Mouse (Mus musculus): ENCODE data around the gene Car5a. TPM values are rescaled to one million over a fixed set of nuclear protein-coding genes. Genes with fewer than 3 reads are reported as not detected.

The Car5a gene
- polyA plus RNA-seq, 1 experiment: not detected

- H3K79me3 ChIP-seq (ENCODE audit: low read depth): no peaks in the 10 kb centered on the region
- H3K27me3 ChIP-seq (ENCODE audit: control insufficient read depth, insufficient read depth, insufficient read length): no peaks in the 10 kb centered on the region
- TF ChIP-seq CTCF (IDR thresholded peaks at IDR 0.05; ENCODE audit: control insufficient read depth, insufficient read depth, insufficient read length): no peak
- TF ChIP-seq USF1 (IDR thresholded peaks at IDR 0.05; ENCODE audit: low read depth): no peak
Observed at GRCm38 (mm10) chr8:121924681-121925080, 20.0 kb downstream of the Car5a start.

GRCm38 (mm10) chr8:121922101-121922500 is 22.6 kb downstream of the Car5a start:
- Histone ChIP-seq H3K36me3 (ENCODE audit: control insufficient read depth, insufficient read depth) (no peaks in the 10 kb centered on the region), H3K79me2 (ENCODE audit: control insufficient read depth, insufficient read depth) (no peaks in the 10 kb centered on the region), H3K79me3 (ENCODE audit: low read depth) (no peaks in the 10 kb centered on the region), H3K4me3 (ENCODE audit: insufficient read depth, poor library complexity, severe bottlenecking) (no peak overlapping the region), H3K27me3 (ENCODE audit: control insufficient read depth, insufficient read depth, insufficient read length) (peaks cover 5% of the 10 kb centered on the region), H3ac (ENCODE audit: control insufficient read depth, insufficient read length, low read depth) (no peak overlapping the region)
- TF ChIP-seq FOSL1 (IDR thresholded peaks at IDR 0.05; ENCODE audit: insufficient read depth, low read length, poor library complexity, severe bottlenecking): no peak
- no peak for TF ChIP-seq USF1 (IDR thresholded peaks at IDR 0.05; ENCODE audit: low read depth)
- TF ChIP-seq CTCF (IDR thresholded peaks at IDR 0.05; ENCODE audit: control insufficient read depth, insufficient read depth, insufficient read length): no peak
- TF ChIP-seq CEBPB (IDR thresholded peaks at IDR 0.05; ENCODE audit: low read depth): no peak

More at GRCm38 (mm10) chr8:121924681-121925080, 20.0 kb downstream of the Car5a start:
- H3ac ChIP-seq (ENCODE audit: control insufficient read depth, insufficient read length, low read depth): no peak overlapping the region
- no peaks in the 10 kb centered on the region for H3K79me2 ChIP-seq (ENCODE audit: control insufficient read depth, insufficient read depth)
- no peaks in the 10 kb centered on the region for H3K36me3 ChIP-seq (ENCODE audit: control insufficient read depth, insufficient read depth)
- H3K4me3 ChIP-seq (ENCODE audit: insufficient read depth, poor library complexity, severe bottlenecking): no peak overlapping the region

DNA sequence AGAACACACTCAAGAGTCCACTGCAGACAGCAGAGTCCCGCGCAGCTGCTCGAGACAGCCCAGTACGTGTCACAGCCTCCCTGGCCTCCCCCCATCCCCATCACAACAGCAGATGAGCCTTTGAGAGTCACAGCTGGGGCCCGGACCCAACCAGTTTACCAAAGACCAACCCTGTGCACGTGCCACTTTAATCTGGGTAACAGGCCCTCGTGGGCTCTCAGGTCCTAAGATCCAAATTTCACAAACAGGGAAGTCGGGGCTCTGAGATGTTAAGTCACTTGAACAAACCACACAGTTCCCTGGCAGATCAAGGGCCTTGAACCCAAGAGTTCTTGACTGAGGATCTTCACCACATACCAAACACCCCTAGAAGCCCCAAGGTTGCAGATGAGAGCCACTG is 23.1 kb downstream of the Car5a start:
- Histone ChIP-seq H3K4me3 (ENCODE audit: insufficient read depth, poor library complexity, severe bottlenecking) (no peak overlapping the region), H3K27me3 (ENCODE audit: control insufficient read depth, insufficient read depth, insufficient read length) (peaks cover 5% of the 10 kb centered on the region), H3K79me3 (ENCODE audit: low read depth) (no peaks in the 10 kb centered on the region), H3K79me2 (ENCODE audit: control insufficient read depth, insufficient read depth) (no peaks in the 10 kb centered on the region), H3ac (ENCODE audit: control insufficient read depth, insufficient read length, low read depth) (no peak overlapping the region), H3K36me3 (ENCODE audit: control insufficient read depth, insufficient read depth) (no peaks in the 10 kb centered on the region)
- no peak for TF ChIP-seq MYOG (IDR thresholded peaks at IDR 0.05; ENCODE audit: control insufficient read depth, extremely low read depth, insufficient read length)
- no peak for TF ChIP-seq MYOD1 (IDR thresholded peaks at IDR 0.05; ENCODE audit: control insufficient read depth, insufficient read length, low read depth)
- TF ChIP-seq CEBPB (IDR thresholded peaks at IDR 0.05; ENCODE audit: low read depth): no peak
- TF ChIP-seq MAX (IDR thresholded peaks at IDR 0.05): no peak
- TF ChIP-seq FOSL1 (IDR thresholded peaks at IDR 0.05; ENCODE audit: insufficient read depth, low read length, poor library complexity, severe bottlenecking): no peak
- TF ChIP-seq USF1 (IDR thresholded peaks at IDR 0.05; ENCODE audit: low read depth): no peak
- no peak for TF ChIP-seq CTCF (IDR thresholded peaks at IDR 0.05; ENCODE audit: control insufficient read depth, insufficient read depth, insufficient read length)

- Histone ChIP-seq H3K27me3 (ENCODE audit: control insufficient read depth, insufficient read depth, insufficient read length) (peaks cover 5% of the 10 kb centered on the region), H3ac (ENCODE audit: control insufficient read depth, insufficient read length, low read depth) (no peak overlapping the region), H3K36me3 (ENCODE audit: control insufficient read depth, insufficient read depth) (no peaks in the 10 kb centered on the region), H3K79me2 (ENCODE audit: control insufficient read depth, insufficient read depth) (no peaks in the 10 kb centered on the region), H3K79me3 (ENCODE audit: low read depth) (no peaks in the 10 kb centered on the region), H3K4me3 (ENCODE audit: insufficient read depth, poor library complexity, severe bottlenecking) (no peak overlapping the region)
- no peak for TF ChIP-seq CEBPB (IDR thresholded peaks at IDR 0.05; ENCODE audit: low read depth)
- no peak for TF ChIP-seq CTCF (IDR thresholded peaks at IDR 0.05; ENCODE audit: control insufficient read depth, insufficient read depth, insufficient read length)
- TF ChIP-seq FOSL1 (IDR thresholded peaks at IDR 0.05; ENCODE audit: insufficient read depth, low read length, poor library complexity, severe bottlenecking): no peak
- no peak for TF ChIP-seq MAX (IDR thresholded peaks at IDR 0.05)
- TF ChIP-seq USF1 (IDR thresholded peaks at IDR 0.05; ENCODE audit: low read depth): no peak
- no peak for TF ChIP-seq MYOD1 (IDR thresholded peaks at IDR 0.05; ENCODE audit: control insufficient read depth, insufficient read length, low read depth)
- no peak for TF ChIP-seq MYOG (IDR thresholded peaks at IDR 0.05; ENCODE audit: control insufficient read depth, extremely low read depth, insufficient read length)
Observed at GRCm38 (mm10) chr8:121919731-121920130, 25.0 kb downstream of the Car5a start.

GRCm38 (mm10) chr8:121919158-121919557 is 25.5 kb downstream of the Car5a start:
- no peaks in the 10 kb centered on the region for H3K79me3 ChIP-seq (ENCODE audit: low read depth)
- no peak overlapping the region for H3K4me3 ChIP-seq (ENCODE audit: insufficient read depth, poor library complexity, severe bottlenecking)
- H3K79me2 ChIP-seq (ENCODE audit: control insufficient read depth, insufficient read depth): no peaks in the 10 kb centered on the region
- peaks cover 5% of the 10 kb centered on the region for H3K27me3 ChIP-seq (ENCODE audit: control insufficient read depth, insufficient read depth, insufficient read length)
- no peak for TF ChIP-seq FOSL1 (IDR thresholded peaks at IDR 0.05; ENCODE audit: insufficient read depth, low read length, poor library complexity, severe bottlenecking)
- no peak for TF ChIP-seq MYOG (IDR thresholded peaks at IDR 0.05; ENCODE audit: control insufficient read depth, extremely low read depth, insufficient read length)
- TF ChIP-seq MAX (IDR thresholded peaks at IDR 0.05): no peak
- no peak for TF ChIP-seq CTCF (IDR thresholded peaks at IDR 0.05; ENCODE audit: control insufficient read depth, insufficient read depth, insufficient read length)
- no peak for TF ChIP-seq MYOD1 (IDR thresholded peaks at IDR 0.05; ENCODE audit: control insufficient read depth, insufficient read length, low read depth)
- TF ChIP-seq USF1 (IDR thresholded peaks at IDR 0.05; ENCODE audit: low read depth): no peak
- no peak for TF ChIP-seq CEBPB (IDR thresholded peaks at IDR 0.05; ENCODE audit: low read depth)
- no peak overlapping the region for H3ac ChIP-seq (ENCODE audit: control insufficient read depth, insufficient read length, low read depth)
- no peaks in the 10 kb centered on the region for H3K36me3 ChIP-seq (ENCODE audit: control insufficient read depth, insufficient read depth)

- H3ac ChIP-seq (ENCODE audit: control insufficient read depth, insufficient read length, low read depth): no peak overlapping the region
- TF ChIP-seq CEBPB (IDR thresholded peaks at IDR 0.05; ENCODE audit: low read depth) (no peak), MYOG (IDR thresholded peaks at IDR 0.05; ENCODE audit: control insufficient read depth, extremely low read depth, insufficient read length) (no peak)
- H3K79me3 ChIP-seq (ENCODE audit: low read depth): no peaks in the 10 kb centered on the region
- no peak overlapping the region for H3K4me3 ChIP-seq (ENCODE audit: insufficient read depth, poor library complexity, severe bottlenecking)
- H3K79me2 ChIP-seq (ENCODE audit: control insufficient read depth, insufficient read depth): no peaks in the 10 kb centered on the region
- no peaks in the 10 kb centered on the region for H3K36me3 ChIP-seq (ENCODE audit: control insufficient read depth, insufficient read depth)
- H3K27me3 ChIP-seq (ENCODE audit: control insufficient read depth, insufficient read depth, insufficient read length): peaks cover 5% of the 10 kb centered on the region
Observed at GRCm38 (mm10) chr8:121913378-121913777, 31.3 kb downstream of the Car5a start.
